Mouse (Mus musculus) sigmoid colon, adult 10 weeks (tissue): ENCODE data around the gene Pgam5. TPM values are rescaled to one million over a fixed set of nuclear protein-coding genes. Genes with fewer than 3 reads are reported as not detected.

Experiments used
- polyA plus RNA-seq: library from polyadenylated mRNA; stranded (reverse); fragments of 350-450 nt; fragmentation: Illumina TruSeq; extraction: RNeasy Lipid Tissue Mini Kit (QIAGEN cat#74804); gene quantifications from one replicate; pipeline ENCODE4 v1.2.3, GENCODE M21; 2014; ENCODE audit warnings: low read depth, low replicate concordance

Gene Pgam5
- polyA plus RNA-seq = 28.3 TPM

DNA sequence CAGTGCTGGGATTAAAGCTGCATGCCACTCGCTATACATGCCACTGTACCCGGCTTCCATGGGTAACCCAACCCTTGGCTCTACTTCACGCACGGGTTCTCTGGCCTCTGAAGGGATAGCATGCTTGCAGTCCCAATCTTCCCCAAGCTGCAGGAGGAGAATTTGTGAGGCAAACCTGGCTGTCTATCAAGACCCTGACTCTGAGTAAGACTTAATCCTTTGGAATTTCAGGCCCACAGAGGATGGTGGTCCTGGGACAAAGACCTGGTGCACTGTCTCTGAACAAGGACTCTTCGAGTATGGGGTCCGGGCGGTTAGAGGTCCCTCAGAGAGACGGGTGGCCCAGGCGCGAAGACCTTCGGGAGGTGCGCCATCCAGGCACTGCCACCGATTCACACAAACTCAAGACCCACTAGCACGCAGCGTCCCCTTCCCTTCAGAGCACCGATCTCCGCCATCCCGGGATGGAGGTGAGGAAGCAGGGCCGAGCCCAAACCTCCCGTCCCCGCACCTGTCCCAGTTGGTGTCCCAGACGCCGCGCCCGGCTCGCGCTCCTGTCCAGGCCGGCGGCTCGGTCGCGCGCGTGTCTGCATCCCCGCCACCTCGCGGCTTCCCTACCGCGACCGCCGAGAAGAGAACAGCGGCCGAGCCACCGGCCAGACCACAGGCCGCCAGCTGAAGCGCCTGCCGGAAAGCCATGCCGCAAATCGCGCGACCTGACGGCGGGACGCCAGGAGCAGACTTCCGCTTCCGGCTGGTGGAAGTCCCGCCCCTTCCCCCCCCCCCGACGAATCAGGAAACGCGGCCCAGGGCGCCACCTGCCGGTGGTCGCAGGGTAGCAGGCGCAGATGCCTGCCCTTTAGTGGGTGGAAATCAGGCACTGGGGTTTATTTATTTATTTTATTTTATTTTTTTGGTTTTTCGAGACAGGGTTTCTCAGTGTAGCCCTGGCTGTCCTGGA lies at the start of gene Pgam5:
Gene Pgam5 (minus strand): TSS at position 773 of the 961 bp plus-strand sequence.

DNA sequence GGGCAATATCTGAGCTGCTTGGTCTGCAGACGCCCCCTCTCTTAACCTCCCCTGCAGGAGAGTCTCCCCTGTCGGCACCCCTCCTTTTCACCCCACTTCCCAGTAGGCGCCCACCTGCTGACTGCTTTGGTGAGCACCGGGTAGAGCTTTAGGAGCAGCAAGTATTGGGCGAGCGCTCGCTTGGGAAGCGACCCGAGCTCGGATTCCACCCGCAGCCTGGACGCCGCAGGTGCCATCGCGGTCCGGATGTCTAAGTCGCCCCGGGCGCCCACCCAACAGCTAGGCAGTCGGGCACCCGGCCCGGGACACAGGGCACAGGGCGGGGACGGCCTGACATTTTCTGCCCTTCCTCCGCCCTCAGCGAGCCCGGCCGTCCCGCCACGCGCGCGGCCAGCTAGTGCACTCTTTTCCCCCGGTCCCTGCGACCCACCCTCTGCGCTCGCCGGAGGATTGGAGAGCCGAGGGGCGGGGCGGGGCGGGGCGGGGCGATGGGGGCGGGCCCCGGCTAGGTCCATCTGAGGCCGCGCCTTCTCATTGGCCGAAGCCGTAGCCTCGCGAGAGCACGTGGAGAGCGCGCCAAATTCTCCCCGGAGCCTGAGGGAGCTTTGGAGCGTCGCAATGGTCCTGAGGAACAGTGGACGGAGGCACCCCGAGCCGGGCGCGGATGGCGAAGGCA lies 16.2 kb upstream of the Pgam5 start, which contains the start of the genes Pxmp2 and Pole:
Gene Pxmp2 (minus strand): TSS at position 417 of the 676 bp plus-strand sequence.
Gene Pole (plus strand): TSS at position 537 of the 676 bp plus-strand sequence.

DNA sequence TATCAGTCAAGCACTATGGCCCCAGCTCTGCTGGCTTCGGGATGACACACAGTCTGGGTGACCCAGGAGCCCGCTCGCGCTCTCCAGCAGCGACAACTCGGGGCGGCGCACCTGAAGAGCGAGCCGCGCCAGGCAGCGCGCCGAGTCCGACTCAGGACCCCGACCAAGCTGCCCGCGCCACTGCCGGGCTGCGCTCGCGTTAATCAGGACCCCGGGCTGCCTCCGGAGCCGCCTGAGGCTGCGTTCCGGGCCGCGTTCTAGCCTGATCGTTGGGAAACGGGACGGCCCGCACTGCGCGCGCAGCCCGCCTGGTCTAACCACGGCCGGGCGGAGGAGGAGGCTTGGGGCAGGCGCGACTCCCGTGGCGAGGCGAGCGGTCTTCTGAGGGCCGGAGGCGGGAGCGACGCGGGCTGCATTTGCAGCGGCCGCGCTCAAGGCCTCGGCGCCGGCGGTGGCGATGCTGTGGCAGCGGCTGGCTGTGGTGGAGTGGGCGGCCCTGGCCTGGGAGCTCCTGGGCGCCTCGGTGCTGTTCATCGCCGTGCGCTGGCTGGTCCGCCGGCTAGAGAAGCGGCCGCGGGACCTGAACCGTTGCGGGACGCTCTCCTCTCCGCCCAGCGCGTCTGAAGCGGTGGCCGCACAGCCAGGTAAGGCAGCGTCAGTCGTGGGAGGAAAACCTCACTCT lies 38.8 kb downstream of the Pgam5 start, which contains the start of gene Ankle2:
Gene Ankle2 (plus strand): TSS at position 225 of the 682 bp plus-strand sequence.

Other genes with a start within 250 kb of the Pgam5 start
- gene Gm17655, start 197.4 kb downstream of the Pgam5 start, polyA plus RNA-seq = 27.9 TPM
- 8.3 TPM for gene Gm35315, start 175.5 kb downstream of the Pgam5 start, polyA plus RNA-seq
- not detected for gene Plcxd1, start 169.9 kb downstream of the Pgam5 start, polyA plus RNA-seq
- not detected for gene Gtpbp6, start 161.7 kb downstream of the Pgam5 start, polyA plus RNA-seq
- 8.7 TPM for gene Zfp605, start 159.8 kb downstream of the Pgam5 start, polyA plus RNA-seq
- 48.4 TPM for gene Chfr, start 134.1 kb downstream of the Pgam5 start, polyA plus RNA-seq
- gene Golga3, start 93.2 kb downstream of the Pgam5 start, polyA plus RNA-seq = 37.5 TPM
- gene Ankle2, start 38.9 kb downstream of the Pgam5 start, polyA plus RNA-seq = 35.8 TPM
- 6.7 TPM for gene Pxmp2, start 16.3 kb upstream of the Pgam5 start, polyA plus RNA-seq
- 3.2 TPM for gene Pole, start 16.4 kb upstream of the Pgam5 start, polyA plus RNA-seq
- gene P2rx2, start 73.3 kb upstream of the Pgam5 start, polyA plus RNA-seq = 1.3 TPM
- gene Lrcol1, start 74.8 kb upstream of the Pgam5 start, polyA plus RNA-seq = not detected
- gene Fbrsl1, start 178.6 kb upstream of the Pgam5 start, polyA plus RNA-seq = 4.6 TPM